12 mouse cellular contexts compared by ENCODE assay signal in the genomic region with DNA sequence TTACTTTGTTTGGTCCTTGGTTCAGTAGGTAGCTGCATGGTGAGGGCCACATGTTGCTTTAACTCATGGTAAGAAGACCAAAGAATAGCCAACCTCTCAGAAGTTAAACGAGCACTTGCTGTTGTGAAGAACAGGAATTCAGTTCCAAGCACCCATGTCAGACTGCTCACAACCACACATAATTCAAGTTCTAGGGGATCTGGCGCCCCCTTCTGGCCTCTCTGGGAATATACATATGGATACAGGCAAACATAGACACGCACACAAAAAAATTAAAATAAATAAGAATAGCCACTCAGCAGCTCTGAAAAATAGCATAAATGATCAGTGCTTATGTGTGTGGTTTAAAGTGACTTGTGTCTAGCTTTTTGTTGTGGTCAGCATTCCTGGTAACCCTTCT. TPM values are rescaled to one million over a fixed set of nuclear protein-coding genes. Genes with fewer than 3 reads are reported as not detected.
DNase-seq lines count a peak whose midpoint lies in the region; ATAC-seq and TF ChIP-seq lines count a peak whose summit lies in the region.
"Had no signal": no experiment of that assay in that cellular context is flagged by ENCODE, and none has a peak within 500 bp of the region (broad histone marks: within the 10 kb centered on the region; RNA-seq: fewer than 3 reads in every experiment).

No protein-coding gene starts in this region.

- no peak for TF ChIP-seq EP300 in heart, adult 2 months (IDR thresholded peaks at IDR 0.05; ENCODE audit: insufficient read depth, low read depth, low read length)

- ATAC-seq in midbrain, postnatal 0 days (ENCODE audit: low FRiP score): no peak
- no peak for ATAC-seq in inflammation-experienced regulatory T-cells, adult 6 months

- DNase-seq in heart, adult 2 months: no peak
- no peak for DNase-seq in heart, adult 11 months
- DNase-seq in midbrain, postnatal 0 days (ENCODE audit: low spot score): no peak
- no peak for DNase-seq in midbrain, embryonic 10.5 days (ENCODE audit: low spot score)
- peak; percentile 4 for DNase-seq in c-Kit-positive CD71-negative TER-119-negative erythroid progenitor cells, embryonic 14.5 days (ENCODE audit: low read depth)
- DNase-seq in thymus, postnatal 4 days: peak; percentile 55
- DNase-seq in embryo, embryonic 10 days (ENCODE audit: low spot score): no peak
- DNase-seq: heart, postnatal 14 days had no signal

- 70% methylated on average over 3 of the region's 3 CpGs for WGBS in heart, adult 2 months
- WGBS in midbrain, postnatal 0 days: 69% methylated on average over 3 of the region's 3 CpGs
- 65% methylated on average over 3 of the region's 3 CpGs for WGBS in midbrain, embryonic 10.5 days

- peak; percentile 45 for TF ChIP-seq CTCF in heart, adult 2 months (IDR thresholded peaks at IDR 0.05)
- peak; percentile 45 for TF ChIP-seq CTCF in midbrain, postnatal 0 days (IDR thresholded peaks at IDR 0.05)

- no peak overlapping the region for H3K4me2 ChIP-seq in midbrain, postnatal 0 days (ENCODE audit: low read depth, low read length, poor library complexity, severe bottlenecking)
- H3K4me2 ChIP-seq: embryonic facial prominence, embryonic 13.5 days; limb, embryonic 12.5 days; midbrain, embryonic 12.5 days had no signal

- intact Hi-C loops in heart, adult 2 months (cut with DNase I): no loop called here

- no peak overlapping the region for H3K9ac ChIP-seq in heart, adult 2 months (ENCODE audit: low read depth, low read length)
- H3K9ac ChIP-seq in midbrain, postnatal 0 days (replicated peaks; ENCODE audit: low read length, poor library complexity, severe bottlenecking): no peak overlapping the region
- H3K9ac ChIP-seq: embryonic facial prominence, embryonic 13.5 days; limb, embryonic 12.5 days; midbrain, embryonic 12.5 days had no signal

- H3K4me1 ChIP-seq in heart, adult 2 months (ENCODE audit: control insufficient read depth, insufficient read depth, low read length): no peaks in the 10 kb centered on the region
- H3K4me1 ChIP-seq in midbrain, postnatal 0 days (ENCODE audit: insufficient read depth, low read length): no peaks in the 10 kb centered on the region
- no peaks in the 10 kb centered on the region for H3K4me1 ChIP-seq in midbrain, embryonic 10.5 days
- H3K4me1 ChIP-seq: limb, embryonic 12.5 days; midbrain, embryonic 12.5 days had no signal

- H3K4me3 ChIP-seq in heart, adult 2 months: no peak overlapping the region
- no peak overlapping the region for H3K4me3 ChIP-seq in midbrain, postnatal 0 days (ENCODE audit: low read depth, low read length)
- no peak overlapping the region for H3K4me3 ChIP-seq in midbrain, embryonic 10.5 days
- H3K4me3 ChIP-seq: embryonic facial prominence, embryonic 13.5 days; limb, embryonic 12.5 days; midbrain, embryonic 12.5 days had no signal

- H3K36me3 ChIP-seq in heart, adult 2 months (ENCODE audit: control insufficient read depth, insufficient read depth, low read length): no peaks in the 10 kb centered on the region
- no peaks in the 10 kb centered on the region for H3K36me3 ChIP-seq in midbrain, postnatal 0 days (ENCODE audit: insufficient read depth, low read length)
- H3K36me3 ChIP-seq in midbrain, embryonic 10.5 days: no peaks in the 10 kb centered on the region
- H3K36me3 ChIP-seq: embryonic facial prominence, embryonic 13.5 days; limb, embryonic 12.5 days; midbrain, embryonic 12.5 days had no signal

- no peaks in the 10 kb centered on the region for H3K27me3 ChIP-seq in heart, adult 2 months (ENCODE audit: control insufficient read depth, insufficient read depth, low read length)
- no peaks in the 10 kb centered on the region for H3K27me3 ChIP-seq in midbrain, postnatal 0 days (ENCODE audit: insufficient read depth, low read length)
- H3K27me3 ChIP-seq in midbrain, embryonic 10.5 days (ENCODE audit: low read depth, poor library complexity, severe bottlenecking): no peaks in the 10 kb centered on the region
- H3K27me3 ChIP-seq: embryonic facial prominence, embryonic 13.5 days; limb, embryonic 12.5 days; midbrain, embryonic 12.5 days had no signal

- no peak for TF ChIP-seq POLR2A in heart, adult 2 months (IDR thresholded peaks at IDR 0.05; ENCODE audit: insufficient read depth, low read depth, low read length)

- no peaks in the 10 kb centered on the region for H3K79me2 ChIP-seq in heart, adult 2 months (replicated peaks; ENCODE audit: control insufficient read depth, insufficient read depth, low read length)

- no peak overlapping the region for H3K27ac ChIP-seq in heart, adult 2 months
- no peak overlapping the region for H3K27ac ChIP-seq in midbrain, postnatal 0 days (ENCODE audit: low read depth, low read length)
- H3K27ac ChIP-seq in midbrain, embryonic 10.5 days (replicated peaks): no peak overlapping the region
- H3K27ac ChIP-seq: embryonic facial prominence, embryonic 13.5 days; limb, embryonic 12.5 days; midbrain, embryonic 12.5 days had no signal

- no peaks in the 10 kb centered on the region for H3K9me3 ChIP-seq in midbrain, postnatal 0 days (ENCODE audit: low read length)
- no peaks in the 10 kb centered on the region for H3K9me3 ChIP-seq in midbrain, embryonic 10.5 days (replicated peaks)
- H3K9me3 ChIP-seq: embryonic facial prominence, embryonic 13.5 days; limb, embryonic 12.5 days; midbrain, embryonic 12.5 days had no signal

RNA-seq across cellular contexts. Expression of a gene that starts 0.9 kb away (rescaled TPM):
- total RNA-seq in heart, adult 2 months (2021): not detected
- polyA plus RNA-seq in heart, adult 2 months (2012; rRNA removed): 0.23 TPM in 1 of 2 replicates, not detected in the other
- 1.2 and 1.9 TPM in 2 replicates for total RNA-seq in midbrain, postnatal 0 days (2014; rRNA removed)
- 1.5 and 1.7 TPM in 2 replicates for polyA plus RNA-seq in midbrain, postnatal 0 days (2015; fragmentation: Nextera tagmentation; extraction: Ambion mirVana)
- polyA plus RNA-seq in midbrain, embryonic 10.5 days (2016; fragmentation: Nextera tagmentation; extraction: Ambion mirVana): not detected in 2 replicates
- polyA plus RNA-seq in inflammation-experienced regulatory T-cells, adult 6 months (2017; shearing (Covaris generic)): not detected
- total RNA-seq: heart, postnatal 14 days had no signal
- polyA plus RNA-seq: limb, embryonic 12.5 days; midbrain, embryonic 12.5 days had no signal

RNA-seq across cellular contexts. Expression of a gene that starts 47.3 kb away (rescaled TPM):
- 10 to 100 TPM; 76.7 to 85.9 TPM for total RNA-seq in heart, adult 2 months (2021)
- polyA plus RNA-seq in heart, adult 2 months (2012; rRNA removed): 38.5 and 74.6 TPM in 2 replicates
- total RNA-seq in midbrain, postnatal 0 days (2014; rRNA removed): 139 and 160 TPM in 2 replicates
- 23.8 and 25.3 TPM in 2 replicates for polyA plus RNA-seq in midbrain, postnatal 0 days (2015; fragmentation: Nextera tagmentation; extraction: Ambion mirVana)
- polyA plus RNA-seq in midbrain, embryonic 10.5 days (2016; fragmentation: Nextera tagmentation; extraction: Ambion mirVana): 9.3 and 11.8 TPM in 2 replicates
- 1 to 10 TPM; 8.3 to 9.2 (median 8.5) TPM for polyA plus RNA-seq in inflammation-experienced regulatory T-cells, adult 6 months (2017; shearing (Covaris generic))

RNA-seq across cellular contexts. Expression of a gene that starts 48.9 kb away (rescaled TPM):
- total RNA-seq in heart, adult 2 months (2021): 1 to 10 TPM; 1.2 to 2.5 TPM
- 5.2 and 6.5 TPM in 2 replicates for polyA plus RNA-seq in heart, adult 2 months (2012; rRNA removed)
- 2.2 and 2.5 TPM in 2 replicates for total RNA-seq in midbrain, postnatal 0 days (2014; rRNA removed)
- polyA plus RNA-seq in midbrain, postnatal 0 days (2015; fragmentation: Nextera tagmentation; extraction: Ambion mirVana): 3.7 and 4.7 TPM in 2 replicates
- polyA plus RNA-seq in midbrain, embryonic 10.5 days (2016; fragmentation: Nextera tagmentation; extraction: Ambion mirVana): 6.7 and 7.5 TPM in 2 replicates
- polyA plus RNA-seq in inflammation-experienced regulatory T-cells, adult 6 months (2017; shearing (Covaris generic)): 1 to 10 TPM in 1 of 3 experiments, not detected in 2; 1.2 TPM

Comparison
In these comparisons a context has a peak if more than half of its experiments do, and no peak if none do; other contexts are left out.
1. DNase-seq: peak in c-Kit-positive CD71-negative TER-119-negative erythroid progenitor cells, embryonic 14.5 days (single experiment) and thymus, postnatal 4 days (single experiment); none in heart, adult 2 months (0 of 2), heart, adult 11 months (single experiment), midbrain, postnatal 0 days (single experiment), midbrain, embryonic 10.5 days (single experiment) and embryo, embryonic 10 days (single experiment).